Mouse (Mus musculus) urinary bladder, adult 18-20 months (tissue): ENCODE data around the gene Prl3b1.

Source experiments
- DNase-seq, 2 experiments: peaks; one replicate each; pipeline ENCODE4 v3.0.0; 2022; ENCODE audit warnings: low spot score in 2 of 2, mixed read lengths in 2 of 2

Prl3b1 gene

GRCm38 (mm10) chr13:27241547-27241946 lies at the start of gene Prl3b1:
TSS of gene Prl3b1 (plus strand) at chr13:27241847.
- no peak for DNase-seq

DNA sequence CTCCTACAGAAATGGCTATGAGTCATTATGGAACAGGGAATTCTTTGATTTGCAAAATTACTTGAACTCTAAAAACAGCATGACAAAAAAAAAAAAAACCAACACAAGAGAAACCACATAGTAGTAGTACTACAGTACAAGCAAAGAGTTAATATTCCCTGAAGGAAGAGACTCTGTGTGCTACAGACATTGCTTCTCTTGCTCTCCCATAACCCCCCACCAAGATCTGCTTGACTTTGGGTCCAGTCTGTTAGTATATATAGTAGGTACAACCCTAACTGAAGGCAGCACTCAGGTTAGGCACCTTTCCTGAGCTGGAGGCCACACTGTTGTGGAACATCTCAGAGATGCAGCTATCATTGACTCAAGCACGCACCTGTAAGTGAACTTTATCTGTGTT lies 45.3 kb upstream of the Prl3b1 start, which contains the start of gene Prl3c1:
Gene Prl3c1, plus strand, starts transcription at position 301 of the 400 bp plus-strand sequence.
- no peak for DNase-seq

GRCm38 (mm10) chr13:27259136-27259535 lies 17.5 kb downstream of the Prl3b1 start, which contains the start of gene Prl3a1:
TSS of gene Prl3a1 (plus strand) at chr13:27259436.
- DNase-seq = no peak
